Mouse (Mus musculus) gastrocnemius, adult 18-20 months (tissue): ENCODE data around the gene Pde4b. TPM values are rescaled to one million over a fixed set of nuclear protein-coding genes. Genes with fewer than 3 reads are reported as not detected.

Experiments used
- DNase-seq: peaks from one replicate; pipeline ENCODE4 v3.0.0; 2021; ENCODE audit warnings: low spot score
- total RNA-seq, 2 experiments: library from RNA; stranded (reverse); gene quantifications; 2 replicates each; pipeline ENCODE4 v1.2.3; 2021

Gene Pde4b
- total RNA-seq, 2 experiments from 2014 or later, result 74.5 to 102 TPM

- no peak for DNase-seq
These were observed 411.6 kb downstream of the Pde4b start for GRCm38 (mm10) chr4:102498920-102499316.

GRCm38 (mm10) chr4:102505714-102506113 is 418.4 kb downstream of the Pde4b start:
- no peak for DNase-seq

- DNase-seq, result no peak
These were observed 419.3 kb downstream of the Pde4b start for GRCm38 (mm10) chr4:102506376-102507280.

GRCm38 (mm10) chr4:102507344-102507743 is 420.0 kb downstream of the Pde4b start:
- DNase-seq, result no peak

- no peak for DNase-seq
These were observed 420.4 kb downstream of the Pde4b start for GRCm38 (mm10) chr4:102507753-102508152.

GRCm38 (mm10) chr4:102510061-102510460 is 422.7 kb downstream of the Pde4b start:
- peak; percentile 69 for DNase-seq

- DNase-seq, result peak; percentile 95
These were observed 423.6 kb downstream of the Pde4b start for GRCm38 (mm10) chr4:102510939-102511391.

GRCm38 (mm10) chr4:102511511-102511910 is 424.2 kb downstream of the Pde4b start:
- peak; percentile 80 for DNase-seq

GRCm38 (mm10) chr4:102512940-102513339 is 425.6 kb downstream of the Pde4b start:
- DNase-seq, result no peak

GRCm38 (mm10) chr4:102513514-102513913 is 426.2 kb downstream of the Pde4b start:
- no peak for DNase-seq

- no peak for DNase-seq
These were observed 427.9 kb downstream of the Pde4b start for GRCm38 (mm10) chr4:102514972-102515835.

- DNase-seq, result no peak
These were observed 429.1 kb downstream of the Pde4b start for GRCm38 (mm10) chr4:102516395-102516794.

GRCm38 (mm10) chr4:102516982-102517630 is 429.8 kb downstream of the Pde4b start:
- DNase-seq, result peak; percentile 45

GRCm38 (mm10) chr4:102517653-102518052 is 430.3 kb downstream of the Pde4b start:
- DNase-seq, result no peak

- no peak for DNase-seq
These were observed 431.0 kb downstream of the Pde4b start for GRCm38 (mm10) chr4:102518341-102518740.

GRCm38 (mm10) chr4:102520669-102521261 is 433.4 kb downstream of the Pde4b start:
- no peak for DNase-seq

GRCm38 (mm10) chr4:102521434-102521833 is 434.1 kb downstream of the Pde4b start:
- DNase-seq, result no peak

- DNase-seq, result no peak
These were observed 440.0 kb downstream of the Pde4b start for GRCm38 (mm10) chr4:102527361-102527760.

GRCm38 (mm10) chr4:102530797-102531196 is 443.5 kb downstream of the Pde4b start:
- no peak for DNase-seq

- no peak for DNase-seq
These were observed 444.4 kb downstream of the Pde4b start for GRCm38 (mm10) chr4:102531729-102532128.
